Mouse (Mus musculus) 3T3-L1 (cell line): ENCODE results near the gene Gfer.

Source experiments
- DNase-seq: peaks from one replicate; pipeline ENCODE4 v3.0.0-alpha.2; 2015; ENCODE audit warnings: low read depth, low spot score

Gfer gene

GRCm38 (mm10) chr17:24648731-24649377 lies 47.1 kb downstream of the Gfer start:
- DNase-seq: peak; percentile 38

- DNase-seq: no peak
These were observed 48.5 kb downstream of the Gfer start for GRCm38 (mm10) chr17:24647493-24647892.

- DNase-seq: no peak
These were observed 49.6 kb downstream of the Gfer start for GRCm38 (mm10) chr17:24646381-24646780.

GRCm38 (mm10) chr17:24645916-24646315 lies 50.0 kb downstream of the Gfer start:
- no peak for DNase-seq

- DNase-seq: peak; percentile 54
These were observed 50.9 kb downstream of the Gfer start for GRCm38 (mm10) chr17:24644875-24645721.

- DNase-seq: peak; percentile 47
These were observed 51.8 kb downstream of the Gfer start for GRCm38 (mm10) chr17:24644030-24644715.
